Mouse (Mus musculus): ENCODE measurements around the gene 2010300C02Rik. TPM values are rescaled to one million over a fixed set of nuclear protein-coding genes. Genes with fewer than 3 reads are reported as not detected.

2010300C02Rik gene
- polyA plus RNA-seq, 2 experiments, result 3.7 to 4.1 TPM

GRCm38 (mm10) chr1:37728053-37728452 lies 8.2 kb upstream of the 2010300C02Rik start:
- Histone ChIP-seq H3K4me2 (replicated peaks; ENCODE audit: low read depth, low read length, severe bottlenecking) (no peak overlapping the region), H3K27me3 (ENCODE audit: control insufficient read depth, insufficient read depth, low read length) (no peaks in the 10 kb centered on the region), H3K4me1 (ENCODE audit: control insufficient read depth, insufficient read depth, low read length) (no peaks in the 10 kb centered on the region), H3K36me3 (ENCODE audit: control insufficient read depth, insufficient read depth, low read length) (no peaks in the 10 kb centered on the region), H3K9ac (ENCODE audit: low read depth, low read length, severe bottlenecking) (no peak overlapping the region), H3K4me3 (replicated peaks; ENCODE audit: low read length) (no peak overlapping the region), H3K27ac (replicated peaks; ENCODE audit: low read depth, low read length) (no peak overlapping the region), H3K9me3 (ENCODE audit: control insufficient read depth, low read length) (no peaks in the 10 kb centered on the region)
- DNase-seq (ENCODE audit: low spot score) (no peak), ATAC-seq (ENCODE audit: low FRiP score, low read depth) (no peak)
- 59% methylated on average over 10 of the region's 10 CpGs for WGBS
- no peak for TF ChIP-seq POLR2A (IDR thresholded peaks at IDR 0.05; ENCODE audit: borderline replicate concordance, extremely low read depth, insufficient read depth, insufficient read length)

- WGBS, result 88% methylated on average over 7 of the region's 8 CpGs
- no peak overlapping the region for H3K27ac ChIP-seq (replicated peaks; ENCODE audit: low read depth, low read length)
- DNase-seq (ENCODE audit: low spot score) (no peak), ATAC-seq (ENCODE audit: low FRiP score, low read depth) (no peak)
- no peak overlapping the region for H3K9ac ChIP-seq (ENCODE audit: low read depth, low read length, severe bottlenecking)
- H3K4me2 ChIP-seq (replicated peaks; ENCODE audit: low read depth, low read length, severe bottlenecking), result no peak overlapping the region
- H3K27me3 ChIP-seq (ENCODE audit: control insufficient read depth, insufficient read depth, low read length), result no peaks in the 10 kb centered on the region
- H3K4me1 ChIP-seq (ENCODE audit: control insufficient read depth, insufficient read depth, low read length), result no peaks in the 10 kb centered on the region
- no peak overlapping the region for H3K4me3 ChIP-seq (replicated peaks; ENCODE audit: low read length)
- no peaks in the 10 kb centered on the region for H3K36me3 ChIP-seq (ENCODE audit: control insufficient read depth, insufficient read depth, low read length)
- TF ChIP-seq POLR2A (IDR thresholded peaks at IDR 0.05; ENCODE audit: borderline replicate concordance, extremely low read depth, insufficient read depth, insufficient read length), result no peak
- H3K9me3 ChIP-seq (ENCODE audit: control insufficient read depth, low read length), result no peaks in the 10 kb centered on the region
These were observed 7.3 kb upstream of the 2010300C02Rik start for GRCm38 (mm10) chr1:37727186-37727585.

GRCm38 (mm10) chr1:37726426-37726825 lies 6.5 kb upstream of the 2010300C02Rik start:
- ATAC-seq (ENCODE audit: low FRiP score, low read depth) (no peak), DNase-seq (ENCODE audit: low spot score) (no peak)
- Histone ChIP-seq H3K27me3 (ENCODE audit: control insufficient read depth, insufficient read depth, low read length) (no peaks in the 10 kb centered on the region), H3K4me1 (ENCODE audit: control insufficient read depth, insufficient read depth, low read length) (no peaks in the 10 kb centered on the region), H3K9ac (ENCODE audit: low read depth, low read length, severe bottlenecking) (no peak overlapping the region), H3K4me2 (replicated peaks; ENCODE audit: low read depth, low read length, severe bottlenecking) (no peak overlapping the region), H3K36me3 (ENCODE audit: control insufficient read depth, insufficient read depth, low read length) (no peaks in the 10 kb centered on the region), H3K4me3 (replicated peaks; ENCODE audit: low read length) (no peak overlapping the region), H3K9me3 (ENCODE audit: control insufficient read depth, low read length) (no peaks in the 10 kb centered on the region), H3K27ac (replicated peaks; ENCODE audit: low read depth, low read length) (no peak overlapping the region)
- TF ChIP-seq POLR2A (IDR thresholded peaks at IDR 0.05; ENCODE audit: borderline replicate concordance, extremely low read depth, insufficient read depth, insufficient read length), result no peak
- 84% methylated on average over 8 of the region's 8 CpGs for WGBS

- no peaks in the 10 kb centered on the region for H3K36me3 ChIP-seq (ENCODE audit: control insufficient read depth, insufficient read depth, low read length)
- H3K4me1 ChIP-seq (ENCODE audit: control insufficient read depth, insufficient read depth, low read length), result no peaks in the 10 kb centered on the region
- H3K9ac ChIP-seq (ENCODE audit: low read depth, low read length, severe bottlenecking), result no peak overlapping the region
- no peak overlapping the region for H3K27ac ChIP-seq (replicated peaks; ENCODE audit: low read depth, low read length)
- no peaks in the 10 kb centered on the region for H3K9me3 ChIP-seq (ENCODE audit: control insufficient read depth, low read length)
- DNase-seq (ENCODE audit: low spot score), result no peak
- WGBS, result 71% methylated on average over 12 of the region's 12 CpGs
- no peaks in the 10 kb centered on the region for H3K27me3 ChIP-seq (ENCODE audit: control insufficient read depth, insufficient read depth, low read length)
- no peak for TF ChIP-seq POLR2A (IDR thresholded peaks at IDR 0.05; ENCODE audit: borderline replicate concordance, extremely low read depth, insufficient read depth, insufficient read length)
- ATAC-seq (ENCODE audit: low FRiP score, low read depth), result no peak
- no peak overlapping the region for H3K4me2 ChIP-seq (replicated peaks; ENCODE audit: low read depth, low read length, severe bottlenecking)
- no peak overlapping the region for H3K4me3 ChIP-seq (replicated peaks; ENCODE audit: low read length)
These were observed 6.0 kb upstream of the 2010300C02Rik start for GRCm38 (mm10) chr1:37725880-37726279.

- 45% methylated on average over 5 of the region's 5 CpGs for WGBS
- no peaks in the 10 kb centered on the region; the same call in 1 of the 2 replicates for H3K4me1 ChIP-seq (ENCODE audit: control insufficient read depth, insufficient read depth, low read length)
- H3K36me3 ChIP-seq (ENCODE audit: control insufficient read depth, insufficient read depth, low read length), result no peaks in the 10 kb centered on the region
- no peak for DNase-seq (ENCODE audit: low spot score)
- TF ChIP-seq POLR2A (IDR thresholded peaks at IDR 0.05; ENCODE audit: borderline replicate concordance, extremely low read depth, insufficient read depth, insufficient read length), result no peak
- no peak for ATAC-seq (ENCODE audit: low FRiP score, low read depth)
- no peaks in the 10 kb centered on the region for H3K27me3 ChIP-seq (ENCODE audit: control insufficient read depth, insufficient read depth, low read length)
- no peaks in the 10 kb centered on the region for H3K9me3 ChIP-seq (ENCODE audit: control insufficient read depth, low read length)
- H3K4me2 ChIP-seq (replicated peaks; ENCODE audit: low read depth, low read length, severe bottlenecking), result no peak overlapping the region
- no peak overlapping the region for H3K4me3 ChIP-seq (replicated peaks; ENCODE audit: low read length)
- no peak overlapping the region for H3K27ac ChIP-seq (replicated peaks; ENCODE audit: low read depth, low read length)
- no peak overlapping the region for H3K9ac ChIP-seq (ENCODE audit: low read depth, low read length, severe bottlenecking)
These were observed 1.2 kb upstream of the 2010300C02Rik start for GRCm38 (mm10) chr1:37721092-37721491.
